Mouse (Mus musculus): ENCODE results near the gene Dpep3.
"Not testable (repeated sequence)": the region's sequence is repeated elsewhere in the genome, so short reads cannot be mapped to it uniquely, and the experiment has no call there.

Dpep3 gene

GRCm38 (mm10) chr8:105979325-105979724, at the start of gene Dpep3:
Gene Dpep3 (minus strand): TSS chr8:105979429.
- DNase-seq (ENCODE audit: low spot score in 2 of 2): no peak

GRCm38 (mm10) chr8:106022483-106022882, 43.3 kb upstream of the Dpep3 start:
- peak; percentile 81 to 86 for DNase-seq (ENCODE audit: low spot score in 2 of 2)

DNA sequence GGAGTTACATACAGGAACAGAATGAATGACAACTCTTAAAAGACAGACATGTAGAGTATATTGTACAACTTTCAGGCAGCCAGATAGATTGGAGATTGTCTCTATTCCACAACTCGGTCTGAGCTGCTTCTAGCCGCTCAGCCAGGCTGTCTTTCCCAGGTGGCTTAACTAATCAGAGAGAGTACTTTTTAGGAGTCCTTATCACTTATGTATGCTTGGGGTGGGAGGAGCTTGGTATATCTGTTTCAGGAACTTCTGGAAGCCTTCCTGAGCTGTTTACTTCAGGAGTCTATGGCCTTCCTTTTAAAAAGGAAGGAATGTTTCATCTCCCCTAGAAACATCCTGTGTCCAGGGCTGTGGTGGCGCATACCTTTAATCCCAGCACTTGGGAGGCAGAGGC, 38.8 kb upstream of the Dpep3 start:
- no peak for DNase-seq (ENCODE audit: low spot score in 2 of 2)

DNA sequence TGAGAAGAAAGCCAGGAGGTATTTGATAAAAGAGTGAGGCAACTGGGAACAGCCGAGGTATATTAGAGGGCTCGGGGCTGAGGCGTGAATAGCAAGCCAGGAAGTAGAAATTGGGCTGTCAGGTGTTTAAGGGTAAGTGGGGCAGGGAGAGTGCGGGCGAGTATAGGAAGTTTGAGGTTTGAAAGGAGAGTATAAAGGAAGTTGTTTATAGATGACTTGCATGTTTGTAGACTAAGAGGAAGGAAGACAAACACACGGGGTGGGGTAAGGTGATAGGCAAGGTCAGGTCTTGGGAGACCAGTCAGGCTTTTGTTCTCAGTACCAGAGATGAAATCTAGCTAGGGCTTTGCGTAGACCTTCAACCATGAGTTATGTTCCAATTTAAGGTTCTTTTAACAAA, 37.9 kb upstream of the Dpep3 start:
- peak; percentile 33 to 50 for DNase-seq (ENCODE audit: low spot score in 2 of 2)

DNA sequence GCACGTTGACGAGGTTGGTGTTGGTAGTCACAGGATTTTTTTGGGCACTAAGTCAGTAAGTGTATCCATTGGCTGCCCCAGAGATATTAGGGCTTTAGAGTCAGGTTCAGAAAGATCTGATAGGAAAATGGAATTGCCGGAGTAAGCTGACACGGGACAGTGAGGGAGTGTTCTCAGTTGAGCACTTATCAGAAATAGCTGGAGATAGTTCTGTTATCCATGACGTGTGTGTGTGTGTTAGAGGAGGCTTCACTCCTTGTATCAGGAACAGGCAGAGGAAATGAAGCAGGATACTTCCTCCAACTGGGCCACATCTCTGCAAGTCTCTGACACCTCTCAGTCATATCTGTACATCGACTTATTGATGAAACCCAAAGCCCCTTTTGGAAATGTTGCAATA, 37.1 kb upstream of the Dpep3 start:
- DNase-seq (ENCODE audit: low spot score in 2 of 2): no peak

- not testable (repeated sequence) for DNase-seq (ENCODE audit: low spot score in 2 of 2)
These were observed 33.0 kb upstream of the Dpep3 start for GRCm38 (mm10) chr8:106012203-106012602.

DNA sequence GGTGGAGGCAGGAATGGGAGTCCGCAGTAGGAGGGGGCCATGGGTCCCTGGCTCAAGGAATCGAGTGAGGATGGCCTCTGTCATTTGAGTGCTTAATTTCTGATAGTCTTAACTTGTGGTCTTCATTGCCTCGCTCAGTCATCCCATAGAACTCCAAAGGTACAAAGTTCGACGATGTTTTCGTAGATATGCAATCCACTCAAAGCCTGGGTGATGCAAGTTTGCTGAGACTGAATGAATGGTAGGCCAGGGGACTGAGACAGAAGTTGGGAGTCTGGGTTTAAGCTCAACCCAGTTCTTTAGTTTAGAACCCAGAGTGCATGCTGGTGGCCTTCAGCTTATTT, 32.4 kb upstream of the Dpep3 start, which contains the start of gene Ddx28:
Gene Ddx28, minus strand, starts transcription at position 240 of the 344 bp plus-strand sequence.
- no peak for DNase-seq (ENCODE audit: low spot score in 2 of 2)

GRCm38 (mm10) chr8:106010748-106011642, 31.8 kb upstream of the Dpep3 start:
- DNase-seq (ENCODE audit: low spot score in 2 of 2): peak; percentile 80 to 88

DNA sequence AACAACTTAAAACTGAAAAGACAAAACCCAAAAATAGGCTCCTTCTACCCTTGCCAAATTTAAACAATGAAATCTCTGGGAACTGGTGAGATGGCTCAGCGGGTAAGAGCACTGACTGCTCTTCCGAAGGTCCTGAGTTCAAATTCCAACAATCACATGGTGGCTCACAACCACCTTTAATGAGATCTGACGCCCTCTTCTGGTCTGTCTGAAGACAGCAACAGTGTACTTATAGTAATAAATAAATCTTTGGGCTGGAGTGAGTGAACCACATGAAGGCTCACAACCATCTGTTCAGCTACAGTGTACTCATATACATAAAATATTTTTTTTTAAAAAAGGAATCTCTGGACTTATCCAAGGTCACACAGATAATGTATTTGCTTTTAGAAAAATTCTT, 28.7 kb upstream of the Dpep3 start:
- not testable (repeated sequence) for DNase-seq (ENCODE audit: low spot score in 2 of 2)

- peak; percentile 58 to 83 for DNase-seq (ENCODE audit: low spot score in 2 of 2)
These were observed 27.9 kb upstream of the Dpep3 start for GRCm38 (mm10) chr8:106007135-106007534.

DNA sequence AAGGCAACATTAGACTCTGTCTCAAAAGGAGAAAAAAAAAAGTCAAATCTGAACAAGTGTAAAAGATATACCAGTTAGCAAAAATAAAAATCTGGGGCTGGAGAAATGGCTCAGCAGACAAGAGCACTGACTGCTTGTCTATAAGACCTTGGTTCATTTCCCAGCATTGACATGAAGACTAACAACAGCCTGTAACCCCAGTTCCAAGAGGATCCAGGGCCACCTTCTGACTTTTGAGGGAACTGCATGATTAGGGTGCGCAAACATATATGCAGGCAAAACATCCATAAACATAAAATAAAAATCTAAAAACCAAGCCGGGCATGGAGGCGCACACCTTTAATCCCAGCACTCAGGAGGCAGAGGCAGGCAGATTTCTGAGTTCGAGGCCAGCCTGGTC, 27.2 kb upstream of the Dpep3 start:
- no peak for DNase-seq (ENCODE audit: low spot score in 2 of 2)

- DNase-seq (ENCODE audit: low spot score in 2 of 2): no peak
These were observed 26.6 kb upstream of the Dpep3 start, which contains the start of gene Dpep2nb for GRCm38 (mm10) chr8:106005875-106006274. Gene Dpep2nb (minus strand): TSS chr8:106005975.

DNA sequence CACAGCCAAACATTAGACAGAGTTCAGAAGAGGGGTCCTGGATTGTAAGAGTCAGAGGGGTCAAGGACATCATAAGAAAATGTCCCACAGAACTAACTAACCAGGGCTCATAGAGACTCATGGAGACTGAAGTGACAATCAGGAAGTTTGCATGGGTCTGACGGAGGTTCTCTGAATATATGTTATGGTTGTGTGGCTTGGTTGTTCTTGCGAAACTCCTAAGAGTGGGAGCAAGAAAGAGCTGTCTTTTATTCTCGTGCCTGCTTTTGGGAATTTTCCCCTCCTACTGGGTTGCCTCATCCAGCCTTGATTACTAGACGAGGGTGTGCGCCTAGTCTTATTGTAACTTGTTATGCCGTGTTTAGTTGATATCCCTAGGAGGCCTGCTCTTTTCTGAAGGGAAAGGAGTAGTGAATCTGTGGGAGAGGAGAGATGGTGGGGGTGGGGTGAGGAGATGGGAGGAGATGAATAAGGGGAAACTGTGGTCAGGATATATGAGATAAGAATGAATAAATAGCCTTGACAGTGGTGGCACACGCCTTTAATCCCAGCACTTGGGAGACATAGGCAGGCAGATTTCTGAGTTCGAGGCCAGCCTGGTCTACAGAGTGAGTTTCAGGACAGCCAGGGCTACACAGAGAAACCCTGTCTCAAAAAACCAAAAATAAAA, 25.4 kb upstream of the Dpep3 start:
- DNase-seq (ENCODE audit: low spot score in 2 of 2): no peak

DNA sequence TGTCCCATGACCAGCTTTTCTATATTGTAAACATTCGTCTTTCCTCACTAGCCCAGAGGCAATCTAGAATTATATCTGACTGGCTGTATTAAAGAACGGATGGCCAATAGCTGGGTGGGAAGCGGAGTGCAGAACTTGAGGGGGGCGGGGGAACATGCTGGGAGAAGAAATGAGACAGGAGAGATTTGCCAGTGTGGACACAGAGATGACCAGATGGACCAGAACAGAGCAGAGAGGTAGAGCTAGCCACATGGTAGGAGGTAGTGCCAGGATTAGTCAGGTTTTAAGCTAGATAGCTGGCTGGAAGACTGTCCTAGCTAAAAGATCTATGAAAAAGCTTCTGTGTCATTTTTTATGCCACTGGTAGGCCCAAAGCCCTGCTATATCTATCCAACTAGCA, 22.7 kb upstream of the Dpep3 start:
- no peak for DNase-seq (ENCODE audit: low spot score in 2 of 2)

- DNase-seq (ENCODE audit: low spot score in 2 of 2): no peak
These were observed 19.7 kb upstream of the Dpep3 start for GRCm38 (mm10) chr8:105998971-105999370.

DNA sequence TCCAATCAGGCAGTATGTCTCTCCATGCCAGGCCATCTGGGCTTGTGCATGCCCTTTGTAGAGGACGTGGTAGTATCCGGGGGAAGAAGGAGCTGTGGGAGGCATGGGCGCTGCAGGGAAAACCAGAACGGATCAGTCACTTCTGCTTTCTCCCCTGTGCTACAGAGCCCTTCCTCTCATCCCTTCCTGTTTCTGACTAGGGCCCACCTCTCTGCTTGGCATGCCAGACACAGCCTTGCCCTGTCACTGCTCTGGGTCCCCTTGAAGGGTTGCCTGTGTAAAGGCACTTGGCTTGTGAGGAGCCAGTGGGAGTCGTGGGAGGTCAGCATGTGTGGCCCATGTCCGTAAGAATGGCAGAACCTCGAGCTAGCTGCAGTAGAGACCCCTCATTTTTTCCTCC, 17.1 kb upstream of the Dpep3 start:
- no peak for DNase-seq (ENCODE audit: low spot score in 2 of 2)

DNA sequence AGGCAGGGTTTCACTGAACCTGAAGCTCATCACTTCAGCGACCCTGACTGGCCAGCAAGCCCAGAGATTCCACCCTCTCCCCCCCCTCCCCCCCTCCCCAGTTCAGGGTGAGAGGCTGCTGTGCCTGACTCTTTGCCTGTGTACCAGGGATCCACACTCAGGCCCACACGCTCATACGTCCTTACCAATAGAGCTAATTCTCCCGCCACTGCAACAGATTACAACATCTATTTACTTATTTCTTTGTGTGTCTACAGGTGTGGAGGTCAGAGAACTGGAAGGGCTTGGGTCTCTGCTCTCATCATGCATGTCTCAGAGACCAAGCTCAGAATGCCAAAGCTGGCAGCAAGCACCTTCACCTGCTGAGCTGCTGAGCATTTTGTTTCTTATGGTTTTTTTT, 14.0 kb upstream of the Dpep3 start:
- no peak for DNase-seq (ENCODE audit: low spot score in 2 of 2)

DNA sequence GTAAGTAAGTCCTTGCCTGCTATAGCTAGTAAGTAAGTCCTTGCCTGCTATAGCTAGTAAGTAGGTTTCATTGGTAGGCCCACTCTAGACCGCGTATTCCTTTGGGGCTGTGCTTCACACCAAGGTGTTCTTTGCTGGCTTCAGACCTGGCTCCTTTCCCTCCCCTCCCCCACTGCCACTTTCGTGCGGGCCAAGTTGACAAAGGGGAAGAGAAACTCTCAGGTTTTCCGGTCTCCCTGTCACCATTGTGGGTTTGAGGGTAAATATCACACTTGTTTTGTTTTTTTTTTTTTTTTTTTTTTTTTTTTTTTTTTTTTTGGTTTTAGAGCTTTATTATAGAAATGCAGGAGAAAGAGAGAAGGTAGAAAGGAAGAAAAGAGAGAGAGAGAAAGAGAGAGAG, 13.3 kb upstream of the Dpep3 start:
- DNase-seq (ENCODE audit: low spot score in 2 of 2): peak; percentile 78 to 86

DNA sequence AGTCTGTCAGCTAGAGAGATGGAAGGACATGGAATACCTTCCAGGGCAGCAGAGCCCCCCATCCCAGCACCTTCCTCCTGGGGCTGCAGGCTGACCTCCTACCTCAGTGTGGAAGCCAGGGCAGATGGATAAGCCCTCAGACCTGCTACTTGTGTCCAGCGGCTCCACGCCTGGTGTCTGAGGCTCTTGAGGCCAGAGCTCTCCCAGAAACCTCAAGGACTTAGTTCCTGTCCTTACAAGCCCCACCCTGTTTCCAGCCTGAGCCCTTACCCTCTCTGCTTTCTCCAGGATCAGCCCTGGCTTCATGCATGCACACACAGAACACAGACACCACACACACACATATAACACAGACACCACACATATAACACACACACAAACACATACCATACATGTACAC, 12.3 kb upstream of the Dpep3 start:
- DNase-seq (ENCODE audit: low spot score in 2 of 2): no peak

- DNase-seq (ENCODE audit: low spot score in 2 of 2): peak; percentile 77 to 87
These were observed 11.7 kb upstream of the Dpep3 start, which contains the start of gene Dus2 for GRCm38 (mm10) chr8:105990856-105991387. Gene Dus2 (plus strand): TSS chr8:105991337.

GRCm38 (mm10) chr8:105988546-105988945, 9.3 kb upstream of the Dpep3 start:
- DNase-seq (ENCODE audit: low spot score in 2 of 2): no peak

DNA sequence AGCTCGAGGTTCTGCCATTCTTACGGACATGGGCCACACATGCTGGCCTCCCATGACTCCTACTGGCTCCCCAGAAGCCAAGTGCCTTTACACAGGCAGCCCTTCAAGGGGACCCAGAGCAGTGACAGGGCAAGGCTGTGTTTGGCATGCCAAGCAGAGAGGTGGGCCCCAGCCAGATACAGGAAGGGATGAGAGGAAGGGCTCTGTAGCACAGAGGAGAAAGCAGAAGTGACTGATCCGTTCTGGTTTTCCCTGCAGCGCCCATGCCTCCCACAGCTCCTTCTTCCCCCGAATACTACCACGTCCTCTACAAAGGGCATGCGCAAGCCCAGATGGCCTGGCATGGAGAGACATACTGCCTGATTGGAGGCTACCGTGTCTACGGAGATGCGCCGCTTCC, 4.2 kb upstream of the Dpep3 start:
- DNase-seq (ENCODE audit: low spot score in 2 of 2): not testable (repeated sequence)

DNA sequence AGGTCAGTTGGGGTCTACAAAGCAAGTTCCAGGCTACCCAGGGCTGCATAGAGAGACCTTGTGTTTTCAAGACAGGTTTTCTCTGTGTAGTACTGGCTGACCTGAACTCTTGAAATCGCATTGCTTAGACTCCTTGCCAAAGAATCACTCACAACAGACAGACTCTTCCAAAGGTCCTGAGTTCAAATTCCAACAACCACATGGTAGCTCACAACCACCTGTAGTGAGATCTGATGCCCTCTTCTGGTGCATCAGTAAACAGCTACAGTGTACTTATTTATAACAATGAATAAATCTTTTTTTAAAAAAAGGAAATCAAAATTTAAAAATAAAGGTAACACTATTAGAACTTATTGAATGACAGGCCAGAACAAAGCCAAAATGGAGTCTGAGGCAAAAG, 1.9 kb upstream of the Dpep3 start:
- DNase-seq (ENCODE audit: low spot score in 2 of 2): no peak
